ENCODE assay signal across 8 mouse cellular contexts in genomic region chr17:12163403-12163802, GRCm38 (mm10). TPM values are rescaled to one million over a fixed set of nuclear protein-coding genes. Genes with fewer than 3 reads are reported as not detected.
DNase-seq lines count a peak whose midpoint lies in the region; ATAC-seq and TF ChIP-seq lines count a peak whose summit lies in the region.
"Had no signal": no experiment of that assay in that cellular context is flagged by ENCODE, and none has a peak within 500 bp of the region (broad histone marks: within the 10 kb centered on the region; RNA-seq: fewer than 3 reads in every experiment).

No protein-coding gene starts in this region.

- ATAC-seq in intestine, embryonic 14.5 days (replicated peaks; ENCODE audit: low FRiP score, low TSS enrichment, low read depth), result 0 out of 2 replicates have a peak, but pooled peaks have one; percentile 66
- no peak for ATAC-seq in intestine, postnatal 0 days
- ATAC-seq in midbrain, embryonic 14.5 days (ENCODE audit: low FRiP score, low TSS enrichment), result peak; percentile 31; the same call in 1 of the 2 replicates
- ATAC-seq in midbrain, embryonic 16.5 days, result no peak
- peak; percentile 77 for ATAC-seq in embryonic facial prominence, embryonic 14.5 days (ENCODE audit: low read depth)

- peaks cover 9% of the 10 kb centered on the region; the same call in 1 of the 2 replicates for H3K4me1 ChIP-seq in intestine, embryonic 14.5 days (replicated peaks; ENCODE audit: control insufficient read depth, insufficient read depth, low read length)
- no peaks in the 10 kb centered on the region for H3K4me1 ChIP-seq in intestine, postnatal 0 days (replicated peaks; ENCODE audit: control insufficient read depth, insufficient read depth, low read length)
- H3K4me1 ChIP-seq in midbrain, embryonic 14.5 days (ENCODE audit: control insufficient read depth, insufficient read depth, low read length), result peaks cover 17% of the 10 kb centered on the region
- H3K4me1 ChIP-seq in midbrain, embryonic 16.5 days (ENCODE audit: control insufficient read depth, insufficient read depth, low read length), result peaks cover 6% of the 10 kb centered on the region; the same call in 1 of the 2 replicates
- H3K4me1 ChIP-seq in embryonic facial prominence, embryonic 14.5 days (ENCODE audit: control insufficient read depth, insufficient read depth, low read length), result peaks cover 28% of the 10 kb centered on the region

- no peaks in the 10 kb centered on the region for H3K36me3 ChIP-seq in intestine, embryonic 14.5 days (ENCODE audit: control insufficient read depth, insufficient read depth, low read length)
- H3K36me3 ChIP-seq in intestine, postnatal 0 days (ENCODE audit: control insufficient read depth, insufficient read depth), result no peaks in the 10 kb centered on the region
- 0 out of 2 replicates have a peak, but pooled peaks cover 5% of the 10 kb centered on the region for H3K36me3 ChIP-seq in midbrain, embryonic 14.5 days (ENCODE audit: control insufficient read depth, insufficient read depth, low read length)
- H3K36me3 ChIP-seq in midbrain, embryonic 16.5 days (ENCODE audit: control insufficient read depth, insufficient read depth, low read length), result no peaks in the 10 kb centered on the region
- H3K36me3 ChIP-seq in embryonic facial prominence, embryonic 14.5 days (ENCODE audit: control insufficient read depth, insufficient read depth, low read length), result 0 out of 2 replicates have a peak, but pooled peaks cover 4% of the 10 kb centered on the region
- no peaks in the 10 kb centered on the region for H3K36me3 ChIP-seq in myocyte (ENCODE audit: control insufficient read depth, insufficient read depth)

- peak; percentile 59 for DNase-seq in intestine, embryonic 14.5 days (ENCODE audit: low spot score)
- DNase-seq in midbrain, embryonic 14.5 days, result peak; percentile 63
- peak; percentile 90 for DNase-seq in embryonic facial prominence, embryonic 14.5 days (ENCODE audit: low spot score)
- no peak for DNase-seq in frontal cortex, adult 2 months (ENCODE audit: extremely low spot score in 1 of 2, low spot score in 1 of 2)
- DNase-seq: thymus, postnatal 25 days had no signal

- no peaks in the 10 kb centered on the region for H3K27me3 ChIP-seq in intestine, embryonic 14.5 days (replicated peaks; ENCODE audit: control insufficient read depth, insufficient read depth, low read length)
- H3K27me3 ChIP-seq in intestine, postnatal 0 days (replicated peaks; ENCODE audit: control insufficient read depth, insufficient read depth, low read length), result no peaks in the 10 kb centered on the region
- no peaks in the 10 kb centered on the region for H3K27me3 ChIP-seq in midbrain, embryonic 14.5 days (ENCODE audit: control insufficient read depth, insufficient read depth, low read length)
- H3K27me3 ChIP-seq in midbrain, embryonic 16.5 days (ENCODE audit: control insufficient read depth, insufficient read depth, low read depth, low read length), result no peaks in the 10 kb centered on the region
- H3K27me3 ChIP-seq in embryonic facial prominence, embryonic 14.5 days (replicated peaks; ENCODE audit: control insufficient read depth, insufficient read depth, low read length), result no peaks in the 10 kb centered on the region
- H3K27me3 ChIP-seq in myocyte (ENCODE audit: control insufficient read depth, insufficient read depth, insufficient read length), result no peaks in the 10 kb centered on the region

- no peak overlapping the region for H3ac ChIP-seq in myocyte (ENCODE audit: control insufficient read depth, insufficient read length)

- peak overlapping the region; percentile 11; the same call in 1 of the 2 replicates for H3K4me2 ChIP-seq in intestine, embryonic 14.5 days (ENCODE audit: low read length)
- no peak overlapping the region for H3K4me2 ChIP-seq in intestine, postnatal 0 days (replicated peaks; ENCODE audit: low read depth)
- no peak overlapping the region; the same call in 1 of the 2 replicates for H3K4me2 ChIP-seq in midbrain, embryonic 14.5 days (ENCODE audit: low read length)
- H3K4me2 ChIP-seq in midbrain, embryonic 16.5 days (ENCODE audit: low read length), result no peak overlapping the region
- peak overlapping the region; percentile 25 for H3K4me2 ChIP-seq in embryonic facial prominence, embryonic 14.5 days (ENCODE audit: low read depth, low read length)
- H3K4me2 ChIP-seq in myocyte (ENCODE audit: low read depth), result peak overlapping the region; percentile 19

- no peak for TF ChIP-seq CTCF in intestine, postnatal 0 days (IDR thresholded peaks at IDR 0.05; ENCODE audit: low read depth)

- H3K4me3 ChIP-seq in intestine, embryonic 14.5 days (ENCODE audit: low read depth, low read length), result no peak overlapping the region
- H3K4me3 ChIP-seq in intestine, postnatal 0 days (ENCODE audit: low read depth, low read length), result no peak overlapping the region
- no peak overlapping the region for H3K4me3 ChIP-seq in midbrain, embryonic 14.5 days (replicated peaks; ENCODE audit: low read depth, low read length)
- no peak overlapping the region for H3K4me3 ChIP-seq in midbrain, embryonic 16.5 days (ENCODE audit: low read depth, low read length)
- H3K4me3 ChIP-seq in embryonic facial prominence, embryonic 14.5 days (ENCODE audit: low read depth, low read length), result no peak overlapping the region
- no peak overlapping the region for H3K4me3 ChIP-seq in myocyte

- 43% methylated on average over 13 of the region's 13 CpGs for WGBS in intestine, embryonic 14.5 days
- WGBS in intestine, postnatal 0 days, result 68% methylated on average over 13 of the region's 13 CpGs
- WGBS in midbrain, embryonic 14.5 days, result 62% methylated on average over 13 of the region's 13 CpGs
- WGBS in midbrain, embryonic 16.5 days, result 55% methylated on average over 13 of the region's 13 CpGs
- WGBS in embryonic facial prominence, embryonic 14.5 days, result 30% methylated on average over 13 of the region's 13 CpGs

- H3K9me3 ChIP-seq in intestine, embryonic 14.5 days (ENCODE audit: control insufficient read depth, low read length), result no peaks in the 10 kb centered on the region
- H3K9me3 ChIP-seq in intestine, postnatal 0 days (ENCODE audit: control insufficient read depth), result no peaks in the 10 kb centered on the region
- no peaks in the 10 kb centered on the region for H3K9me3 ChIP-seq in midbrain, embryonic 14.5 days (ENCODE audit: control insufficient read depth, low read length)
- no peaks in the 10 kb centered on the region for H3K9me3 ChIP-seq in midbrain, embryonic 16.5 days (replicated peaks; ENCODE audit: control insufficient read depth, low read length, poor library complexity, severe bottlenecking)
- no peaks in the 10 kb centered on the region for H3K9me3 ChIP-seq in embryonic facial prominence, embryonic 14.5 days (ENCODE audit: control insufficient read depth, low read length)

- H3K9ac ChIP-seq in intestine, embryonic 14.5 days (ENCODE audit: low read length), result no peak overlapping the region
- no peak overlapping the region for H3K9ac ChIP-seq in intestine, postnatal 0 days (ENCODE audit: low read depth, low read length)
- H3K9ac ChIP-seq in midbrain, embryonic 14.5 days (replicated peaks; ENCODE audit: low read length), result no peak overlapping the region
- H3K9ac ChIP-seq in midbrain, embryonic 16.5 days (ENCODE audit: low read depth, low read length), result no peak overlapping the region
- no peak overlapping the region for H3K9ac ChIP-seq in embryonic facial prominence, embryonic 14.5 days (ENCODE audit: low read depth, low read length)

- H3K79me2 ChIP-seq in myocyte (ENCODE audit: control insufficient read depth, insufficient read depth), result peaks cover 12% of the 10 kb centered on the region

- no peak for TF ChIP-seq POLR2A in myocyte (IDR thresholded peaks at IDR 0.05; ENCODE audit: insufficient read length, low read depth)

- H3K27ac ChIP-seq in intestine, embryonic 14.5 days (ENCODE audit: low read depth), result no peak overlapping the region
- no peak overlapping the region for H3K27ac ChIP-seq in intestine, postnatal 0 days (ENCODE audit: low read depth, low read length)
- H3K27ac ChIP-seq in midbrain, embryonic 14.5 days (replicated peaks; ENCODE audit: low read depth, low read length), result no peak overlapping the region
- H3K27ac ChIP-seq in midbrain, embryonic 16.5 days (ENCODE audit: low read length), result no peak overlapping the region
- H3K27ac ChIP-seq in embryonic facial prominence, embryonic 14.5 days (replicated peaks; ENCODE audit: low read depth, low read length), result peak overlapping the region; percentile 57

TF ChIP-seq in myocyte, 11 proteins besides CTCF, POLR2A, EP300 and RAD21:
- no peak for TF ChIP-seq POLR2AphosphoS2 (IDR thresholded peaks at IDR 0.05; ENCODE audit: insufficient read length, low read depth)
- no peak for TF ChIP-seq MYOG (IDR thresholded peaks at IDR 0.05; ENCODE audit: control insufficient read depth in 1 of 3, insufficient read depth in 1 of 3, insufficient read length in 2 of 3, low read depth in 2 of 3)
- TF ChIP-seq MAX (IDR thresholded peaks at IDR 0.05; ENCODE audit: low read depth), result no peak
- TF ChIP-seq SRF (IDR thresholded peaks at IDR 0.05; ENCODE audit: control insufficient read depth, insufficient read length, low read depth), result no peak
- TF ChIP-seq E2F4 (IDR thresholded peaks at IDR 0.05; ENCODE audit: insufficient read depth), result no peak
- TF ChIP-seq MYOD1 (IDR thresholded peaks at IDR 0.05; ENCODE audit: control insufficient read depth in 1 of 3, insufficient read length in 2 of 3, low read depth in 2 of 3), result no peak
- no peak for TF ChIP-seq CEBPB (IDR thresholded peaks at IDR 0.05; ENCODE audit: insufficient read depth, poor library complexity, severe bottlenecking)
- TF ChIP-seq USF1 (IDR thresholded peaks at IDR 0.05; ENCODE audit: low read depth), result no peak
- TF ChIP-seq TCF12 (IDR thresholded peaks at IDR 0.05; ENCODE audit: insufficient read depth, poor library complexity, severe bottlenecking), result no peak
- TF ChIP-seq REST (IDR thresholded peaks at IDR 0.05; ENCODE audit: insufficient read depth, insufficient read length), result no peak
- no peak for TF ChIP-seq TCF3 (IDR thresholded peaks at IDR 0.05; ENCODE audit: insufficient read length, low read depth)

RNA-seq across cellular contexts. Expression of gene Agpat4, which starts 44.9 kb away (rescaled TPM):
- 17.7 and 21.7 TPM in 2 replicates for polyA plus RNA-seq in intestine, embryonic 14.5 days (2014; fragmentation: Nextera tagmentation; extraction: Ambion mirVana)
- polyA plus RNA-seq in intestine, postnatal 0 days (2015; fragmentation: Nextera tagmentation; extraction: Ambion mirVana), result 5.8 and 6.9 TPM in 2 replicates
- polyA plus RNA-seq in midbrain, embryonic 14.5 days (2014; fragmentation: Nextera tagmentation; extraction: Ambion mirVana), result 30.9 and 31.3 TPM in 2 replicates
- 67.2 and 68.3 TPM in 2 replicates for polyA plus RNA-seq in midbrain, embryonic 16.5 days (2015; fragmentation: Nextera tagmentation; extraction: Ambion mirVana)
- 19.6 and 23.2 TPM in 2 replicates for polyA plus RNA-seq in embryonic facial prominence, embryonic 14.5 days (2014; fragmentation: Nextera tagmentation; extraction: Ambion mirVana)
- 35.8 TPM for polyA plus RNA-seq in myocyte (2012; fragmentation: generic; extraction: Trizol)
- polyA plus RNA-seq in frontal cortex, adult 2 months (2012; rRNA removed), result 44.4 and 48.5 TPM in 2 replicates

Comparison
In these comparisons a context has a peak if more than half of its experiments do, and no peak if none do; other contexts are left out.
1. ATAC-seq: peak in intestine, embryonic 14.5 days (single experiment), midbrain, embryonic 14.5 days (single experiment) and embryonic facial prominence, embryonic 14.5 days (single experiment); none in intestine, postnatal 0 days (single experiment) and midbrain, embryonic 16.5 days (single experiment).
2. H3K4me2 ChIP-seq: peak in intestine, embryonic 14.5 days (single experiment), embryonic facial prominence, embryonic 14.5 days (single experiment) and myocyte (single experiment); none in intestine, postnatal 0 days (single experiment), midbrain, embryonic 14.5 days (single experiment) and midbrain, embryonic 16.5 days (single experiment).
3. DNase-seq: peak in intestine, embryonic 14.5 days (single experiment), midbrain, embryonic 14.5 days (single experiment) and embryonic facial prominence, embryonic 14.5 days (single experiment); none in frontal cortex, adult 2 months (0 of 2).